Mouse (Mus musculus) cerebellum, postnatal 4 days (tissue): ENCODE results near the gene Nxf3.
A peak's percentile ranks its signal among the peaks of the same experiment; 100 is the strongest.

Experiments
- DNase-seq, 2 experiments: peaks; one replicate each; pipeline ENCODE4 v3.0.0; 2022; ENCODE audit warnings: low spot score in 2 of 2, mixed read lengths in 1 of 2

Nxf3 gene

DNA sequence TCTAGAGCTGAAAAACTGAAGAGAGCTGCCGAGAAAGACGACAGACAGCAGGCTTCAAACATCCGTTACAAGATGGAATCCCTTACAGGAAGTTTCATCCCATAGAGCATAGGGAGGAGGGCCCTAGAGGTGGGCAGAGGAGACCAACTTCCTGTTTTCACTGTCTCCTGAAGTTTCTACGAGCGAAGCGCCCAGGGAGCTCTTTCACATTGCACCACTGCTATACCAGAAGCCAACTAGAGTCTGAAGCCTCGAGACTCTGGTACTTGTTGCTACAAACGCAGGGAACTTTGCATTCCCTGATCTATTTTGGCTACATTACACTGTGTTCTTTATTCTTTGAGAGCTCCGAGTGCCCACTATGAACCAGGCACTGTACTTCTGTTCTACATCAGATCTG is at the start of gene Nxf3:
TSS of gene Nxf3 (minus strand) at position 101 of the 400 bp plus-strand sequence.
- no peak for DNase-seq

DNA sequence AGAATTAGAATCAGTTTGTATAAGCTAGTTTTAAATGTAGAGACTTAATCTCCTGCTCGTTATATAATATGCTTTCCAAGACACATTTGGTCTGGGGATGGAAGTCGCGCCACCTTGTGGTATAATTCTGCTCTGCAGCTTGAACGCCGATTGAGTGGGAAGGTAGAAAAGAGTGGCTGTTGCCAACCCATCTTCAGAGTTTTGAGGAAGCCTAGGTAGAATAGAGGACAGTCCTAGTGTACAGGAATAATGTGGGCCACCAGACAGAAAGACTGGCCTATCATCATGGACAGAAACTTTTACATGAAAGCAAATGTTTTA is 42.6 kb upstream of the Nxf3 start:
- DNase-seq: peak in 1 of 2 experiments; percentile 52

DNA sequence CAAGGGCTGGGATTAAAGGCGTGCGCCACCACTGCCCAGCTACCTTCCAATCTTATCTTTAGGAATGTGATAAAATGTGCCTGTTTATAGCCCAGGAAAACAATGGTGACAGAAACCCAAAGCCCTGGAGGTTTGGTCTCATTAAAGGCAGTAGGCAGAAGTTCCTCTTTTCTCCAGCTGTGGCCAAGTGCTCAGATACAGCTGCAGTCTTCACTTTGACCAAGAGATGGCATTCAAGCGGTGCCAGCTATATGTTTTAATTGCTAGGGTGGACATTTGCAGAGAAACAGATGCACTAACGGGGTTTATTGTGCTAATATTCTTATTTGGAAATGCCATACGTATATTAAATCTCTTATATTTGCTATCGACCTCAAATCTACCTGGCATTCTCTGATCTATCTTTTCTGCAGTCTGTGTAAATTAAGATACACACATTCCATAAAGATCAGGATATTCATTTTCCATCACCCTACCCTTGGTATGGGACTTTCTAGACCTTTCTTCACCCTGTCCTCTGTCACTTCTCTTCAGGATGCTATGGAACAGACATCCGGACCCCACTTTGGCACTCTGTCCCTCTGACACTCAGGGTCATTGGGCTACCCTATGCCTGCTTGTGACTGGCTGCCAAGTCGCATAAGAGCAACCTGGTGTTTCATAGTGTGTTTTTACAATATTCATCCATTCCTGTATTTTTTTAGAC is 42.1 kb upstream of the Nxf3 start:
- no peak for DNase-seq

DNA sequence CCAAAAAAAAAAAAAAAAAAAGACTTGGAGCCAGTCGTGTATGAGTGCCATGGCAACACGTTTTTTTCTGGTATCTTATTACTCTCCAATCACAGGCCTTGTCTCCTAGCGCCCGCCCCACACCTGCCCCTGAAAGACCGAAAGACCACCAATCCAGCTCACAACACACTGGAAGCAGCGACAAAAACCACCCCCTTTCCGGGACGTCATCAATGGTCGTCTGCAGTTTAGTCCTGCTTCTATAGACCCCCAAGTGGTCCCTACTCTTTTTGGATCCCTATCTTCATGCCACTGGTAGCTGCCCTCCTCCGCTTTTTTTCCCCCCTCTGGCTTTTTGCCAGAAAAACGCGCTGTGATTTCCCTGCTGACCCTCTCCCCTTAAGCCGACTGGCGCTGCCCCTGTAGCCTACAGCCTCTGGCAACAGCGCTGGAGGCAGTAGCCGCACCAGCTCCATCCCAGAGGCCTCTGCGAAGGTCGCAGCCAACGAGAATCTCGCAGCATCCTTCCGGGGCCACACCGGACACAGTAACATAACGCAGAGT is 30.4 kb upstream of the Nxf3 start:
- DNase-seq: peak; percentile 25 to 55

DNA sequence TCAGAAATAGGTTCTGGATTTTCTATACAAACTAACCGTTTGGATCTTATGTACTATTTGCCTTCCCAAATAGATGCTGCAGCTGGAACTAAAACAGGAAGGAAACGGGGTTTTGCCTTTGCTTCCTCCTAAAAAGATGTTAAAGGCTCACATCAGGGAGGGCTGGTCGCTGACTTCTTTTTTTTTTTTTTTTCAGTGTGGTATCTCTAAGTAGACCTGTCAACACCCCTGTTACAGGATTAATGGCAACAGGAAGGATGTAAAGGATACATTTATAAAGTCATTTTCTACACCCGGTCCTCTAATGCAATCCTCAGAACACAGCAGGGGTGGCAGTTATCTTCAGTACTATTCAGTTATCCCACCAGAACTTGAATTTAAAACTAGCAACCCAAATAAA is 30.0 kb upstream of the Nxf3 start:
- DNase-seq: no peak

DNA sequence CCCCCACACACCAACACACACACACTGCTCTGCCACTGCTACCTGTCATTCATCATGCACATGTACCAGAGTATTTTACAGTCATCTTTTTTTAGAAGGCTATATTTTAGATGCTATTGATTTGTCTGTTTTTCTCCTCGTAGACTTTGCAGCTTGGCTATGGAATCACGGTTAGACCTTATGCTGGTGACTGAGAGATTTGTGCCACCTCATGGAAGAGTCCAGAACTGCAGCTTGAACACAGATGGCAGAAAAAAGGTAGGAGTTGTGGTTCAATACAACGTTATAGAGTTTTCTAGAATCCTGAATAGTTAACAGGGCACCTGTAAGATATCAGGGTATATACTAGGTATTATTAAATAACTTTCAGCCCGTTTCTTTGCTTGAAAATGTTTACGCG is 22.9 kb upstream of the Nxf3 start:
- DNase-seq: peak; percentile 29 to 50

DNA sequence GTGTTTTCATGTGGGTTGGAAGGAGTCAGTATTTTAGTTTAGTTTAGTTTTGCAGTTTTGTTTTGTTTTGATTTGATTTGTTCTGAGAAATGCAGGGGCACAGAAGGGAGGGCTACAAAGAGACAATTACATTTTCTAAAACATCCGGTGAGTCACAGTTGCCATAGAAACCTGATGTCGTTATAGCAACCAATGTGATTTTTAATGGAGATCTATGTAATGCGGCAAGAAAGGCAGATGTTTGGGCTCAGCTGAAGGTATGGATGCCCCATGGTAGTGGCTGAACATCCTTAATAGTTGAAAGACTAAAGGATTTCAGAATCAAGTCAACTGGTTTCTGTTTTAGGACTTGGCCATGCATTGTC is 19.7 kb upstream of the Nxf3 start:
- no peak for DNase-seq

DNA sequence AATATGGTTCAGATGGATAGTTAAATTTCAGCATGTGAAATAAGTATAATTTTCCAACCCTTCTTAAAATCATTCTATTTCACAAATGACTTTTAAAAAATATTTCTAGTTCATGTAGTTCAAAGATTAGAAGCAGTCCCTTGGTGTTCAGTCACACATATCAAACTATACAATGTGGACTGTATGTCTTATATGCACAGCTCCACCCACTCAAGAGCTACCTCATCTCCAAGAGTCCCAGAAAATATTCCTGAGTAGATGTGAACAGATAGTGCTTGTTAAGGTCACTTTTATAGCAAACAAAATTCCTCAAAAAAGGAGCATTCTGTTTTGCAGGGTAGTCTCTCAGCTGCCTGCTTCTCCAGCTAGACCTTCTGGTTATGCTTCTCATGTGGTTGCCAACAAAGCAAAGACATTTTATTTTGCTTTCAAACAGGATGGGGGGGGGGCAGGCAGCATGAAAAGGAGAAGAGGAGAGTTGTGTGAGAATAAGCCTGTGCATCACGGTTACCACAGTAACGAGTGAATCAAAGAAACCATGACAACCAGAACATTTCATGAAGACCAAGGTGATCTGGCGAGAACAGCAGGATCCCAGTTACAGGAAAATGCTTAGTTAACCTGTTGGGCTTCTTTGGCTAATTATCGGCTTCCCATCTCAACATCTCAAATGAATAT is 19.1 kb upstream of the Nxf3 start:
- DNase-seq: no peak

DNA sequence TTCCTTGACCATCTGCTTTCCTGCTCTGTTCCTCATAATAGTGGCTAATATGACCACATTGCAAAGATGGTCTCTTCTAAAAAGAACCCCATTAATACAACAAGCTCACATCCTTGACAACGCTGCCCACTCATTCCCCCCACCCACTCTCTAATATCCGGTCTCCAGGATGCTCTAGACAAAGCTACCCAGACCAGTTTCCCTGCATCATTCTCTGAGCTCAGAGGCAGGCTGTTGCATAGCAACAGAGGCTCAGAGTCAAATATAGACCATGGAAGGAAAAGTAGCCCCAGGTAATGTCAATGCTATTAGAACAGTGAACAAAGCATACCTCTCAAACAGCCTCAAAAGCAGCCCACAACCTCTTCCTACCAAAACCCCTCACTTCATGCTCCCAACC is 9.4 kb upstream of the Nxf3 start:
- no peak for DNase-seq

DNA sequence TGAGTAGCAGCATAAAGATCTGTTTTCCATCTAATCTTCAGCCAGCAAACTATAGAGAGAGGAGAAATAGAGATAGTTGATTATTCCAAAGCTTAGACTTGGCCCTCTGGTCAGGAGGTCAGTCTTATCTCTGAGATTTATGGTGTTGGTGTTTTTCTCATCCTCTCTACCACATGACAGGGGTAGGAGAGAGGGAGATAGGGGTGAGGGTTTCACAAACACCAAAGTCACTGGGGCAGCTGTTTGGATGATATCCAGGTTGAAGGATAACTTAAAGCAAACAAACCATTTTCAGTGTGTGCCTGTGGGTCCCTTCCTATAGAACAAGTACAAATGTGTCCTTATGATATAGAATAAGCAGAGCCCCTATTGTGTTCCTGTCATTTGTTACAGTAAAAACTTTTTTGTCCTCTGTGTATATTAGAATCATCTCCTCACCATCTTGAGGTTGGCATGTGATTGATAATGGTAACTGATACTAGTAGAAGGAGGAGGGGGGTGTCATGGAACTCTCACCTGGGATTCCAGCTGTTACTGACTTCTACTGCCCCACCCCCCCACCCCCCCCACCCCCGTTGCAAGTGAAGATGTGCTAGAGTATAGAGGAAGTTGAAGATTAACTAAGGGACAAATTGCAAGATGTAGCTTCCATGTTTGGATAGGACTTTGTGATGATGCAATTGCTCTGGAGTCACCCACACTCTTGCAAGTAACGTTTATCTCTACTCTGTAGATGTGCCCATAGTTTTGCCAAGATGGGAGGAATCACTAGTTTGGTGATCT is 7.6 kb upstream of the Nxf3 start:
- DNase-seq: no peak

DNA sequence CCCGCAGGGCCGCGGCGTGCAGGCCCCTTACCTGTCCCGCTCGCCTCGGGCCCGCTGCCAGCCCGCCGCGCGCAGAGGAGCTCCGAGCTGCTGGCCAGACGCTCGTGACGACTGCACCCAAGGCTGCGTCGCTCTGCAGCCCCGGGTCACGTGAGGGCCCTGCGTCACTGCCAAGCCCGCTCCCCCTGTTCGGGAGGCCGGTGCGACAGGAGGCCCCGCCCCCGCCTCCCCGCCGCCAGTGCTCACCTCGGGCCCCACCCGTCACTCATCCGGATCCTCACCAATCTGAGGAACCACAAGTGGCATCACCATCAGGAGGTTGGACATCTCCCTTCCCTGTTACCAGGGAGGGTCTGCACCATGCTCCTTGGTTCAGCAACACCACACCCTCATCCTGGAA is 17.0 kb downstream of the Nxf3 start, which contains the start of gene Bex2:
TSS of gene Bex2 (minus strand) at position 217 of the 400 bp plus-strand sequence.
- DNase-seq: peak in 1 of 2 experiments; percentile 7

DNA sequence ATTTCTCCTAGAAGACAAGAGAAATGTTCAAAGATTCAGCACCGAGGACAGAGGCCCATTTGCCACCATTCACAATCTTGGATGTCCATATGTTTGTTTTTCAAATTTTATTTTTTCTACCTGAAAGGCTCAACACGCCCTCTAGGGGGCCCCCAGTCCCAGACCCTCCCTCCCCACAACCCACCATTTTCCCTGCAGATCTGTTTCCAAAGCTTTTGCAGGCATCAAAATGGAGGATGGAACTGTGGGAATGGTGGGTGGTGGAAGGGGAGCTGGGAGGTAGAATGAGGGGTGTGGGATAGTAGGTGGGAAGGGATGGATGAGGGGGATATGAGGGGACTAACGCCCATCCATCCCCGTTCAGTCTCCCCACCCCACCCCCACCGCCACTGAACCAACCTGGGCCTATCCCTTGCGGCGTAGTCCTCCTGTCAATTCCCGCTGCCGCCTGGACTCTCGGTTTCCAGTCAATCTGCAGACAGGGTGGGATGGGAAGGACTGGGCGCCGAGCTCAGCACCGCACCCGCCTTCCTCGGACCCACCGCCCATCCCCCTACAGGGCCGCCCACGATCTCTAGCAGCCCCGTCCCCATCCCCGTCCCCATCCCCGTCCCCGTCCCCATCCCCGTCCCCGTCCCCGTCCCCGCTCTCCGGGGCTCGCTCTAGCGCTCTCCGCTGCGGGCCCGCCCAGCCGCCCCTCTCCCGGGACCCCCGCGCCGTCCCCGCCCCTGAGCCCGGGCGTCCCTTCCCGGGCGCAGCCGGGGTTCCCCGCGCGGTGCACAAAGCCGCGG is 17.7 kb downstream of the Nxf3 start:
- peak in 1 of 2 experiments; percentile 39 for DNase-seq

DNA sequence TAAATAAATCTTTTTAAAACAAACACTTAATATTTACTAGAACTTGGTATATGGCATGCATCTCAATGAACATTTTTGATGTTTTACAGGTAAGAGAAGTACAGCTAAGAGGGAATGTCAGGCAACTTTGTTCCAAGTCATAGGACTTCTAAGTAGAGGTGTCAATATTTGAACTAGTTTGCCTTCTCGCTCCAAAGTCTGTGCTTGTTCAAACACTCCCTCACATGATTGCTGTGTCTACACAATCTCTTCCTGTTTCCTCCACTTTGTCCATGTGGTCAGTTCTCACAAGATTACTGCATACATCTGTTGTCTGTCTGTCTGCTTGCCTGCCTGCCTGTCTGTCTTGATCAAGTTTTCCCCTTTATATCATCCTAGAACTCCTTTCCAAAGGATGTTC is 24.4 kb downstream of the Nxf3 start:
- DNase-seq: no peak

DNA sequence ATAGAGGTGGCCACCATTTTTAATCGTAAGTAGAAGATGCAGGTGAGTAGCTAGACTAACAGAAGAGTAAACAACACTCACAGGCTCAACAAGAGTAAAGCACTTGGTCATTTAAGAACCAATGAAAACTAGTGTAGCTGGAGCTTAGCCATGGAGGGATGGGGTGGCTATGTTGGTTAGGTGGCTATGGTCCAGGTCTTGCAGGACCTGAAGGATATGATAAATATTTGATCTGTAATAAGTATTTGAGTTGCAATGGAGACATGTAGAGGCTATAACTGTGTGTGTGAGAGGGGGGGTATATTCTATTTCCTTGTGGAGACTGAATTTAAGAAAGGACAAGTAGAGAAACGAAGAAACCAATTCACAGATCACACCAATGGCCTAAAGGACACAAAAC is 33.8 kb downstream of the Nxf3 start:
- no peak for DNase-seq

DNA sequence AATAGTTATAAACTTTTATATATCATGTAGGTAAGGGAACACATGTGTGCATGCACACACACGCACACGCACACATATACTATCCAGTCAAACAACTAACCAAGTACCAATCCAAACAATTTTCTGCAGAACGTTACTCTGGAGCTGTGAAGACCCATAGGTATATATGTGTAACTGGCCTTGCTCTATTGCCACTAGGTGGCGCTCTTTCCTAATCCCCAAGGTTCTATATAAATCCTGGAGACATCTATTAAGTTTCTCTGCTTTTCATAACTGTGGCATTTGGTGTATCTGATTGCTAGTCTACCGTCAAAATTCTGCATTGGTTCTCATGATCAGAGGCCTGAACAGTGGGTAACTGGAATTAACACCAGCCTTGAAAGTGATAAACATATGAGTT is 37.5 kb downstream of the Nxf3 start:
- DNase-seq: peak; percentile 21 to 61

DNA sequence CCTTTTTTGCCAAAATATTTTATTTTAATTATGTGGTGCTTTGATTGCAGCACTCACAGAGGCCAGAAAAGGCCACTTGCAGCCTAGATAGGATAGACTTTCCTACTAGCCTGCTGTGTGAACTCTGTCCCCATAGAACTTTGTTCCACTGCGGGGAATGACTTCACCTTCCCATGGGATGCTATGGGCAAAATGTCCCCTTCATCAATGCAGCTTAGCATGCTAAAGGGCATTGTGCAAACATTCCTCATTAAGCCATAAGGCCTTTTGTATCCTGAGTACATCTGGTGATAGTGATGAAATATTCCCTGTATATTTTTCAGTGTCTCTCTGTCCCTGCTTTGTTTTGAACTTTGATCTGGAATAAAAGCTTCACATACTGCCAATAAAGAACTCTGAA is 41.3 kb downstream of the Nxf3 start:
- DNase-seq: no peak

DNA sequence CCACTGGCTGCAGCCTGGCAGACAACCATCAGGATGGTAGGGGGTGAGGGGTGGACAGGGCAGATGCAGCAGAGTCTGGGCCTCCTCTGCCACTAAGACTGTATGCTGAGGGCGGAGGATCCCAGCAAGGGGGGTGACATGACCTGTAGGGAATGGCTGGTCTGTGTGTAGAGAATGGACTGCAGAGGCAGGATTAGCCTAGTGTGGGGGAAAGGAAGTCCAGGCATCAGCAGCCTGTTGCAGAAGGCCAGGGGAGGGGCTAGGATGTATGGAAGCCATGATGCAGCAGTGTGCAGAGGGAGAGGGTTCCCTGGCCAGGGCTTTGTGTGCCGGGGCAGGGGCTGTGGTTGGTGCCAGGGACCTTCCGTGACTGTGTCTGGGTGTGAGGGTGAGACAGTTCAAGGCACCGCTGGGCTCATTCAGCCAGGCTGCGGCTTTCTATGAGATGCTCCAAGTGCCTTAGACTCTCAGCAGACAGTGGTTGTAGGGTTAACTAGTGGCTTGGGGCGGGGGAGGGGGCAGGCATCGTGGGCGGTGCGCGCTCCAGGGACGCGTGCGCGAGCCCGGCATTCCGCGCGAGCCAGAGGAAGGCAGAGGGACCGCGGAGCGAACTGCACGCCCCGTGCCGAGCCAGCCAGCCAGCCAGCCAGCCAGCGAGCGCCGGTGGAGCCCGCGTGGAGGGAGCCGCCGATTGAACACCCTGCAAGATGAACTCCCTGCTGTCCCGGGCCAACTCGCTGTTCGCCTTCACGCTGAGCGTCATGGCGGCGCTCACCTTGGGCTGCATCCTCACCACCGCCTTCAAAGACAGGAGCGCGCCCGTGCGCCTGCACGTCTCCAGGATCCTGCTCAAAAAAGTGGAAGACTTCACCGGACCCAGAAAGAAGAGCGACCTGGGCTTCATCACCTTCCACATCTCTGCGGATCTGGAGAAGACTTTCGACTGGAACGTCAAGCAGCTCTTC is 52.0 kb downstream of the Nxf3 start, which contains the start of gene Arxes1:
TSS of gene Arxes1 (plus strand) at position 569 of the 965 bp plus-strand sequence.
- DNase-seq: peak in 1 of 2 experiments; percentile 28

DNA sequence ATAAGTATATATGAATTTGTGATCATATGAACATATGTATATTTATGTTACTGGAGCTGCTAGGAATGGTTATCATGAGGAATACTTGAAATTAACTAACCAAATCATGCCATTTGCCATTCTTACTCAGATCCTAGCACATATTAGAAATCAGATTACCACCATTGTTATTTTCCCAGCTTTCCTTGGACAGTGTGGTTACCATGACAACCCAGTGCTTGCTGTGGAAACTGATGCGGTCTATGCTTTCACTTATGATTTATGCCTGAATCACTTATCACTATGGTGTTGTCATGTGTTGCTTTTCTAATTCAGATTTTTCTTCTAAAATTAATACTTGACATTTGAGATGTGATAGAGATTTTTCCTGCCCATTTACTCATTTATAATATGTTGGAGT is 54.7 kb downstream of the Nxf3 start:
- no peak for DNase-seq
